ENCODE assay signal across 24 mouse cellular contexts in genomic region chr10:77242396-77242795, GRCm38 (mm10). TPM values are rescaled to one million over a fixed set of nuclear protein-coding genes. Genes with fewer than 3 reads are reported as not detected.
A peak's percentile ranks its signal among the peaks of the same experiment; 100 is the strongest.
DNase-seq lines count a peak whose midpoint lies in the region; ATAC-seq and TF ChIP-seq lines count a peak whose summit lies in the region.
"Had no signal": no experiment of that assay in that cellular context is flagged by ENCODE, and none has a peak within 500 bp of the region (broad histone marks: within the 10 kb centered on the region; RNA-seq: fewer than 3 reads in every experiment).

No protein-coding gene starts in this region.

- no peaks in the 10 kb centered on the region for H3K4me1 ChIP-seq in intestine, postnatal 0 days (replicated peaks; ENCODE audit: control insufficient read depth, insufficient read depth, low read length)
- H3K4me1 ChIP-seq in intestine, embryonic 15.5 days (replicated peaks): peaks cover 15% of the 10 kb centered on the region
- no peaks in the 10 kb centered on the region; the same call in 1 of the 2 replicates for H3K4me1 ChIP-seq in lung, postnatal 0 days (ENCODE audit: insufficient read depth, low read depth, low read length)
- H3K4me1 ChIP-seq in small intestine, adult 2 months (ENCODE audit: control insufficient read depth, insufficient read depth, insufficient read length, low read length): peaks cover 3% of the 10 kb centered on the region; the same call in 1 of the 2 replicates
- no peaks in the 10 kb centered on the region for H3K4me1 ChIP-seq in midbrain, postnatal 0 days (ENCODE audit: insufficient read depth, low read length)
- H3K4me1 ChIP-seq: forebrain, embryonic 12.5 days; hindbrain, embryonic 13.5 days; neural tube, embryonic 13.5 days had no signal

- TF ChIP-seq CTCF in intestine, postnatal 0 days (IDR thresholded peaks at IDR 0.05; ENCODE audit: low read depth): no peak
- TF ChIP-seq CTCF in lung, postnatal 0 days (IDR thresholded peaks at IDR 0.05): no peak
- TF ChIP-seq CTCF in small intestine, adult 2 months (IDR thresholded peaks at IDR 0.05; ENCODE audit: extremely low read depth, insufficient read length, insufficient replicate concordance, low read depth, low read length): no peak
- TF ChIP-seq CTCF in midbrain, postnatal 0 days (IDR thresholded peaks at IDR 0.05): no peak

- H3K4me2 ChIP-seq in intestine, postnatal 0 days (replicated peaks; ENCODE audit: low read depth): no peak overlapping the region
- no peak overlapping the region for H3K4me2 ChIP-seq in intestine, embryonic 15.5 days (replicated peaks)
- H3K4me2 ChIP-seq in lung, postnatal 0 days (replicated peaks; ENCODE audit: low read depth, low read length): no peak overlapping the region
- no peak overlapping the region for H3K4me2 ChIP-seq in midbrain, postnatal 0 days (ENCODE audit: low read depth, low read length, poor library complexity, severe bottlenecking)
- H3K4me2 ChIP-seq: forebrain, embryonic 12.5 days; heart, embryonic 11.5 days; hindbrain, embryonic 13.5 days; limb, embryonic 12.5 days; midbrain, embryonic 11.5 days; neural tube, embryonic 13.5 days had no signal

- no peak for TF ChIP-seq EP300 in lung, postnatal 0 days (IDR thresholded peaks at IDR 0.05)

- H3K36me3 ChIP-seq in intestine, postnatal 0 days (ENCODE audit: control insufficient read depth, insufficient read depth): no peaks in the 10 kb centered on the region
- no peaks in the 10 kb centered on the region for H3K36me3 ChIP-seq in intestine, embryonic 15.5 days
- H3K36me3 ChIP-seq in lung, postnatal 0 days (ENCODE audit: insufficient read depth, low read length): no peaks in the 10 kb centered on the region
- no peaks in the 10 kb centered on the region for H3K36me3 ChIP-seq in small intestine, adult 2 months (ENCODE audit: control insufficient read depth, insufficient read depth, low read length)
- H3K36me3 ChIP-seq in midbrain, postnatal 0 days (ENCODE audit: insufficient read depth, low read length): no peaks in the 10 kb centered on the region
- H3K36me3 ChIP-seq: forebrain, embryonic 12.5 days; hindbrain, embryonic 13.5 days; limb, embryonic 12.5 days; neural tube, embryonic 13.5 days had no signal

- TF ChIP-seq POLR2A in small intestine, adult 2 months (IDR thresholded peaks at IDR 0.05; ENCODE audit: low read depth, low read length): no peak

- H3K4me3 ChIP-seq in intestine, postnatal 0 days (ENCODE audit: low read depth, low read length): no peak overlapping the region
- no peak overlapping the region for H3K4me3 ChIP-seq in intestine, embryonic 15.5 days (replicated peaks)
- no peak overlapping the region for H3K4me3 ChIP-seq in lung, postnatal 0 days (ENCODE audit: low read depth, low read length)
- no peak overlapping the region for H3K4me3 ChIP-seq in small intestine, adult 2 months (ENCODE audit: low read depth, low read length)
- no peak overlapping the region for H3K4me3 ChIP-seq in midbrain, postnatal 0 days (ENCODE audit: low read depth, low read length)
- H3K4me3 ChIP-seq: forebrain, embryonic 12.5 days; hindbrain, embryonic 13.5 days; left cerebral cortex, adult 2 months; limb, embryonic 12.5 days; neural tube, embryonic 13.5 days had no signal

- WGBS in intestine, postnatal 0 days: 74% methylated on average over 3 of the region's 3 CpGs
- WGBS in intestine, embryonic 15.5 days: 73% methylated on average over 3 of the region's 3 CpGs
- WGBS in lung, postnatal 0 days: 61% methylated on average over 3 of the region's 3 CpGs
- 60% methylated on average over 3 of the region's 3 CpGs for WGBS in small intestine, adult 2 months
- 91% methylated on average over 3 of the region's 3 CpGs for WGBS in midbrain, postnatal 0 days

- no peak for DNase-seq in lung, postnatal 0 days (ENCODE audit: low spot score)
- no peak for DNase-seq in lung, postnatal 4 days
- no peak for DNase-seq in urinary bladder, postnatal 36 days (ENCODE audit: low spot score in 2 of 2)
- no peak for DNase-seq in midbrain, postnatal 0 days (ENCODE audit: low spot score)
- DNase-seq: adrenal gland, postnatal 25 days; cerebellum, adult 11-12 months; cerebellum, adult 9-11 months; gastrocnemius, postnatal 14 days; heart, postnatal 4 days; kidney, adult 11 months; thymus, adult 2 months; thymus, postnatal 36 days had no signal

- H3K27ac ChIP-seq in intestine, postnatal 0 days (ENCODE audit: low read depth, low read length): 0 out of 2 replicates have a peak overlapping the region, but pooled peaks have one; percentile 54
- H3K27ac ChIP-seq in intestine, embryonic 15.5 days: no peak overlapping the region
- H3K27ac ChIP-seq in lung, postnatal 0 days (ENCODE audit: low read length): 0 out of 2 replicates have a peak overlapping the region, but pooled peaks have one; percentile 20
- peak overlapping the region; percentile 59 for H3K27ac ChIP-seq in small intestine, adult 2 months (ENCODE audit: insufficient read depth, low read depth, low read length)
- no peak overlapping the region for H3K27ac ChIP-seq in midbrain, postnatal 0 days (ENCODE audit: low read depth, low read length)
- H3K27ac ChIP-seq: forebrain, embryonic 12.5 days; hindbrain, embryonic 13.5 days; left cerebral cortex, adult 2 months; limb, embryonic 12.5 days; liver, embryonic 14.5 days had no signal

- no peaks in the 10 kb centered on the region for H3K9me3 ChIP-seq in intestine, postnatal 0 days (ENCODE audit: control insufficient read depth)
- H3K9me3 ChIP-seq in intestine, embryonic 15.5 days: no peaks in the 10 kb centered on the region
- H3K9me3 ChIP-seq in lung, postnatal 0 days (ENCODE audit: low read length): no peaks in the 10 kb centered on the region
- no peaks in the 10 kb centered on the region for H3K9me3 ChIP-seq in midbrain, postnatal 0 days (ENCODE audit: low read length)
- H3K9me3 ChIP-seq: forebrain, embryonic 12.5 days; hindbrain, embryonic 13.5 days; limb, embryonic 12.5 days; neural tube, embryonic 13.5 days had no signal

- no peak overlapping the region for H3K9ac ChIP-seq in intestine, postnatal 0 days (ENCODE audit: low read depth, low read length)
- H3K9ac ChIP-seq in intestine, embryonic 15.5 days: no peak overlapping the region
- no peak overlapping the region for H3K9ac ChIP-seq in lung, postnatal 0 days (replicated peaks; ENCODE audit: low read depth)
- H3K9ac ChIP-seq in midbrain, postnatal 0 days (replicated peaks; ENCODE audit: low read length, poor library complexity, severe bottlenecking): no peak overlapping the region
- H3K9ac ChIP-seq: forebrain, embryonic 12.5 days; hindbrain, embryonic 13.5 days; limb, embryonic 12.5 days; liver, embryonic 14.5 days; neural tube, embryonic 13.5 days had no signal

- no peak for ATAC-seq in intestine, postnatal 0 days
- ATAC-seq in intestine, embryonic 15.5 days: no peak
- ATAC-seq in lung, postnatal 0 days: no peak
- ATAC-seq in midbrain, postnatal 0 days (ENCODE audit: low FRiP score): no peak
- ATAC-seq: midbrain, embryonic 16.5 days had no signal

- no peaks in the 10 kb centered on the region for H3K27me3 ChIP-seq in intestine, postnatal 0 days (replicated peaks; ENCODE audit: control insufficient read depth, insufficient read depth, low read length)
- no peaks in the 10 kb centered on the region for H3K27me3 ChIP-seq in intestine, embryonic 15.5 days (replicated peaks)
- no peaks in the 10 kb centered on the region for H3K27me3 ChIP-seq in lung, postnatal 0 days (replicated peaks; ENCODE audit: insufficient read depth, low read length)
- H3K27me3 ChIP-seq in small intestine, adult 2 months (ENCODE audit: control insufficient read depth, insufficient read depth, low read length): no peaks in the 10 kb centered on the region
- no peaks in the 10 kb centered on the region for H3K27me3 ChIP-seq in midbrain, postnatal 0 days (ENCODE audit: insufficient read depth, low read length)
- H3K27me3 ChIP-seq: forebrain, embryonic 12.5 days; hindbrain, embryonic 13.5 days; limb, embryonic 12.5 days; neural tube, embryonic 13.5 days had no signal

RNA-seq across cellular contexts. Expression of gene Pofut2, which starts 16.6 kb away (rescaled TPM):
- 40.4 and 42.2 TPM in 2 replicates for polyA plus RNA-seq in intestine, postnatal 0 days (2015; fragmentation: Nextera tagmentation; extraction: Ambion mirVana)
- 96.7 and 104 TPM in 2 replicates for polyA plus RNA-seq in intestine, embryonic 15.5 days (2015; fragmentation: Nextera tagmentation; extraction: Ambion mirVana)
- 84.2 and 84.4 TPM in 2 replicates for polyA plus RNA-seq in lung, postnatal 0 days (2015; fragmentation: Nextera tagmentation; extraction: Ambion mirVana)
- polyA plus RNA-seq in small intestine, adult 2 months (2012; rRNA removed): 24.1 and 30.4 TPM in 2 replicates
- 34.8 and 49.9 TPM in 2 replicates for total RNA-seq in midbrain, postnatal 0 days (2014; rRNA removed)
- 43.2 and 44.8 TPM in 2 replicates for polyA plus RNA-seq in midbrain, postnatal 0 days (2015; fragmentation: Nextera tagmentation; extraction: Ambion mirVana)

Comparison
In these comparisons a context has a peak if more than half of its experiments do, and no peak if none do; other contexts are left out.
1. H3K27ac ChIP-seq: peak in intestine, postnatal 0 days (single experiment), lung, postnatal 0 days (single experiment) and small intestine, adult 2 months (single experiment); none in intestine, embryonic 15.5 days (single experiment) and midbrain, postnatal 0 days (single experiment).